Mouse (Mus musculus) forelimb bud, embryonic 11.5 days (tissue): ENCODE measurements around the gene Umodl1.

Experiments used
- DNase-seq: peaks from one replicate; pipeline ENCODE4 v3.0.0-alpha.2; 2012; ENCODE audit warnings: low read depth, low spot score

Umodl1 gene

GRCm38 (mm10) chr17:30954340-30954739 lies at the start of gene Umodl1:
Gene Umodl1 (plus strand): TSS chr17:30954640.
- DNase-seq, result no peak

- DNase-seq, result no peak
These were observed 46.9 kb upstream of the Umodl1 start for GRCm38 (mm10) chr17:30907577-30907976.

GRCm38 (mm10) chr17:30910866-30911731 lies 43.3 kb upstream of the Umodl1 start:
- DNase-seq, result peak; percentile 47

DNA sequence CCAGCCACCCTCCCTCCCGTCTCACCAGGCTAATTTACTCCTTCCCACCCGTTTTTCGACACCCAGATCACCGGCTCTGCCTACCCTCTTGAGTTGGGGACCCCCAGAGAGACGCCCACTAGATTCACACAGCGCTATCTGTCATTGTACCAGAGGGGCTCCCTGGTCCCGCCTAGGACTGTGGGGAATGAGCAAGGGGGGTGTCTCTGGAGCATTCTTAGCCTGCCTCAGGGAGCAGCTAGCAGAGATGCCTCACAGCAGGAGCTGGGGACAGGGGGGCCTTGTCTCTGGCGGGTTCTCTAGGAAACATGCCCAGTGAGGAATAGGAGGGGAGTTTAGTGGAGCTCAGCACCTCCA lies 42.7 kb upstream of the Umodl1 start:
- no peak for DNase-seq

DNA sequence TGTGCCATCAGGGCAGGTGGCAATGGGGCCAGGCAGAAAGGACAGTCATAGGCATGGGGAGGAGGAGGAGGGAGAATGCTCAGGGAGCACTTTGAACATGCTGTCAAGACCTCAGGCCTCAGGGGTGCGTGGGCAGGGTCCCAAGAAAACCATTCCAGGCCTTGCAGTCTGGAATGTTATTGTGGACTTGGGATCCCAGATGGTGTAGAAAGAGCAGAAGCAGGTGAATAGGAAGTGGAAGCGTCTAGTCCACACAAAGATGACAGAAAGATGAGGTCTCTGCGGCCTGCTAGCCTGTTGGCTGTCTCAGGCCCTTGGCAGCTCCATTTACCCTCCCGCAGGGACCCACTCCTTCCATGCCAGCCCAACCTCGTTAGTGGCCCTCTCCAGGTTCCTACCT lies 41.9 kb upstream of the Umodl1 start:
- no peak for DNase-seq

- no peak for DNase-seq
These were observed 40.2 kb upstream of the Umodl1 start for GRCm38 (mm10) chr17:30914264-30914663.

GRCm38 (mm10) chr17:30923566-30923965 lies 30.9 kb upstream of the Umodl1 start:
- no peak for DNase-seq

DNA sequence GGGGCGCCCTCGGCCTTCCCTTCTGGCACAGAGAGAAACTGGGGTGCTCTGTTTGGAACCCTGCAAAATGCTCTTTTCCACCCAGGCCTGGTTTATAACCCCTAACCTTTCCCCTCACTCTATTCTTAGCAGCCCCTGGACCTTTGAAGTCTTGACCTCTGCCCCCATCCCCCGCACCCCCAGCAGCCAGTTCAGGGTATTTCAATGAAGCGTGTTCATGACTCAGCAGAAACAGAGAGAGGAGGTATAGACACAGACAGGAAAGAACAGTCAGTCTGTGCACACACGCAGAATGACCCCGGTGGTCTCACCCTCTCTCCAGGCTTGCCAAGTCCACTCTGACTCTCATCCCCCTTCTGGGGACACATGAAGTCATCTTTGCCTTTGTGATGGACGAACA lies 23.6 kb upstream of the Umodl1 start:
- no peak for DNase-seq

DNA sequence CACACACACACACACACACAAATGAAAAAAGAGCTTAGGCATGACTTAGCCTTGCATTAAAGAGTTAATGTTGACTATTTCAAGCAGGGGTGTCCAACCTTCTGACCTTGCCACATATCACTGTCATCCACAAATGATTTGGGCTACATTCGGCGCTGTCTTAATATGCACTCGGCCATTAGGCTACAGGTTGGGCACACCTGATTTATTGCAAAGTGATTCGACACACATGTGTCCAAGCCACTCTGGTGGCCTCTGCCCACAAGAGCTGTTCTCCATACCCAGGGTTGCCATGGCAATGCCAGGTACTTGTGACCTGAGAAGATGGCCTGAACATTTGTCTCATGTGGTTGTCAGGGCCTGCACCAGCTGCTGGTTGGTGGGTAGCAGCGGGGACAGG lies 21.6 kb upstream of the Umodl1 start:
- no peak for DNase-seq

DNA sequence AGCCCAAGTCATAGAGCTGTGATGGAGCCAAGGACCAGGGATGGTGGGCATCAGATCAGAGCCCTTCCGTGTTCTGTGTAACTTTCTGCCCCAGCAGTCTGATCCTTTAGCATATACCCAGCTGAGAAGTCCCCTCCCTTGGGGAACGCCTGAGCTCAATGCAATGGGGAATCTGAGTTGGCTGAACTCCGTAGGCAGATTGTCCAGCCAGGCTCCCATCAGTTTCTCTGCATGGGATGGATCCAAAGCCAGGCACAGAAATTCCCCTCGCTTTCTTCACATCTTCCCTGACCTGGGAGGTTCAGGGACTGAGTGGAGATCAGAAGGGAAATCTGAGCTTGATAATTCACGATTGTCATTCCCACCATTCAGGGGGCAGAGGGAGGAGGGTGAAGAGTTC lies 19.1 kb upstream of the Umodl1 start:
- no peak for DNase-seq

DNA sequence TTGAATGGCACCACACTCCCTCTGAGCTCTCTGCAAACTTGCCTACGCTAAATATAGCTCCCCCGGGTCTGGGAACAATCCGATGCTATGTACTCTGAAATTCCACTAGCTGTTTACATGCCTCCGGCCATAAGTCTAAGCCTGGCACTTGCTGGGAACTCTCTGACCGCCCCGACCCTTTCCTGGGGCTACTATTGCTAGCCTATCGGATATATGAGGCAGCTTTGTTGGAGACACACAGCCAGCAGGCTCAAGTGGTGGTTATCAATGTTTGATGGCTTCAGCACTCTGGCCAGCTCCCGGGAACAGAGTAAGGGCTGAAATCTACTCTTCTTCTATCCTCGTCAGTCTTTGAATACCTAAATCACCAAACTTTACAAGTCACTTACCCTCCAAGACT lies 15.9 kb upstream of the Umodl1 start:
- peak; percentile 40 for DNase-seq

- DNase-seq, result no peak
These were observed 6.1 kb upstream of the Umodl1 start for GRCm38 (mm10) chr17:30948382-30948781.

- DNase-seq, result peak; percentile 64
These were observed 3.7 kb upstream of the Umodl1 start for GRCm38 (mm10) chr17:30950780-30951179.

GRCm38 (mm10) chr17:30951600-30951999 lies 2.8 kb upstream of the Umodl1 start:
- no peak for DNase-seq

DNA sequence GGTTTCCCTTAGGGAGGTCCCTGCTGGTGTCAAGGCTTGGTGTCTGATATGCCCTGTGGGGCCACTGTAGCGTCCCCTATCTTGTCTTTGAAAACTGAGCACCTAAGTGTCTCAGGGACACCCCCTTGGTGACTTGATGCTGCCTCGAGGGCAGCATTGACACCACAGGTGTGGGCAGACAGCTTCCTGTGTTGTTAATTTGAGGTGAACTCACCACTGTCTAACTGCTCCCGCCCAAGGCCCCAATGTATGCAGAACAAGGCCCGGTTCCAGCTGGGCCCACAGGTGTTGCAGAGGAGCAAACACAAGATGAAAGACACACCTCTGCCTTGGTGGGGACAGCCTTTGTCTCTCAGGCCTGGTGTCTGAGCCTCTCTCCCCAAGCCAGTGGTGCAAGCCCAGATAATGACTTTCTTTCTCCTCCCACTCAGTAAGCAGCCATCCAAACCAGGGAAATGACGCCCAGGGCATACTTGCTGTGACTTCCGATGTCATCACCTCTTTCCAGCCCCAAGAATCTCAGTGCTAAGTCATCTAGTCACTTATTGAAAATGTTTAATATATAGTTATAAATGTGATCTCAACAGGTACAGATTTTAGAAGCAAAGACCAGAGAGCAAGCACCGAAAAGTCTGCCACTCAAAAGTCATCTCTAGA lies 7.6 kb downstream of the Umodl1 start:
- no peak for DNase-seq

GRCm38 (mm10) chr17:30962880-30963279 lies 8.4 kb downstream of the Umodl1 start:
- DNase-seq, result no peak

GRCm38 (mm10) chr17:30969983-30970382 lies 15.5 kb downstream of the Umodl1 start:
- DNase-seq, result peak; percentile 8

DNA sequence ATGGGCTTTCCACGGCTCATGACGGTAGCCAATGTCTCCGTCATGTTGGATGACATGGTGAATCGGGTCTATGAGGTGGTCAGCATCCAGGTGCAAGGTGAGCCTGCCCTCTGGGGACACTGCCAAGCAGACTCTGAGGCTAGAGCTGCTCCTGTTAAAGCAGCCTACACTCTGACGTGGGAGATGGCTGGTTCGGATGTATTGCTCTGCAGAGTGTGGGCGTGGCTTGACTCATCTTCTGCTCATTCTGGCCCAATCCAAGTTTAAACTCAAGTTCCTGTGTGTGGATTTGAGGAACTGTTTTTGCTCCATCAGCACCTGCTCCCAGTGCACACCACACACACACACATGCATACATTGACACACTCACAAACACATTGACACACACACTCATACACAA lies 17.4 kb downstream of the Umodl1 start:
- no peak for DNase-seq

DNA sequence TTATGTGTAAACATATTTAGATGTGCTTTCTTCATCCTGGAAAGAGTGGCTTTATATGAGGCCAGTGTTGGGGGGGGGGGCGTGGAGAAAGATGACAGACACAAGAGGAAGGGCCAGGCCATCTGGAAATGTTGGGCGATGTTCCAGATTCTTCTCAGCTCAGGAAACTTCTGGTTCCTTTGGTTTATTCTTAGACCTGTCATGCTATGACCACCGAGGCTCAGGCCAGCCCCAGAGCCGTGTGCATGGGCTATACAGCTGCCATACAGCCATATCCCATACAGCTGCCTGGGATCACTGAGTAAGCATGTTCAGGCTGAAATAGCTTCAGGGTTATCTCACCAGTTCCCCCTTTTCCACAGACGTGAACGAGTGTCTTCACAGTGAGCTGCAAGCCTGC lies 18.9 kb downstream of the Umodl1 start:
- DNase-seq, result no peak

- DNase-seq, result no peak
These were observed 22.9 kb downstream of the Umodl1 start for GRCm38 (mm10) chr17:30977290-30977689.

DNA sequence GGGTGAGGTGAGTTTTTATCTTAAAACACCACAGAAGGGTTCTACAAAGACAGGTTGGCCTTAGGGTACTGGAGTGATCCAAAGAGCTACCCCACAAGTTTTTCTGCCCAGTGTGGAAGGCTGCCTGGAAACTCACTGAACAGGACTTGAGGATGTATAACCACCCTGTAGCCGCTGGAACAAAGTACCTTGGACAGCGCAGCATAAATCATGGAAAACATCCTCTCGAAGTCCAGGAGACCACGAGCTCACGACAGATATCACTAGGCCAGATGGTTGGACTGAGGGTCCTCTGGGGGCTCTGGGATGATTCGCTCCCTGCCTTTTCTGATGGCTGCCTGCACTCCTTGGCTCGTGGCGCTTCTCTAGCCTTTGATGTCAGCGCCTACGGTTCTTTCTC lies 24.1 kb downstream of the Umodl1 start:
- DNase-seq, result no peak

DNA sequence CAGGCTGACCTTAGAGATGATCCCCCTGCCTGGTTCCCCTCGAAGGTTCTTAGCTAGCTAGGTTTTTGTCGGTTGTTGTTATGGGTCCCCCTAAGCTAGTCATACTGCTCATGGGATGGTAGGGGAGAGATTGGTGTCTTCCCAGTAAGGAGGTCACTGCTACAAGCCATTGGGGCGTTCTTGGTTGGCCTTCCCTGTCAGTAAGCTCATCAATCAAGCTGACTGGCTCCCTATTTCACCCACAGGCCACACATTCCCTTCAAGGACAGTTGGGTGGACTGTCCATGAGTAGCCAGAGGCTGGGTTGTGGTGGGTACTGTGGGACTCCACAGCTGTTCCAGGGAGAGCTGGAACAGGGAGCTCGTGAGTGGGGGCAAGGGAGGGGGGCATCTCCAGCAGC lies 29.1 kb downstream of the Umodl1 start:
- DNase-seq, result no peak

DNA sequence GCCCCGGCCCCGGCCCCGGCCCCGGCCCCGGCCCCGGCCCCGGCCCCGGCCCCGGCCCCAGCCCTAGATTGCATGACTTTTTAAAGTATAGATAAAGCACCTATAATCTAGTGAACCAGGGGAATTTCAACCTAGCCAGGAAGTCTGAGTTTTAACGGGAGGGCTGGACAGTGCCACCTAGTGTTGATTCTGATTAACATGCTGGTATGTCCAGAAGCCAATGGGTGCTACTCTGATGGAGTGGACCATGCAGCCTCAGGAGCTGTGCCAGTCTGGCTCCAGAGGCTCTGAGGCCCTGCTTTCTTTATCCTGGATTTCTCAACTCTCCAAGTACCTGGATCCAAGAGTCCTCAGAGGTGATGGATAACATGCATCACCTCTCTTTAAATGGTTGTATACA lies 35.8 kb downstream of the Umodl1 start:
- peak; percentile 34 for DNase-seq
